Mouse (Mus musculus): ENCODE measurements around the gene Sh3gl1. TPM values are rescaled to one million over a fixed set of nuclear protein-coding genes. Genes with fewer than 3 reads are reported as not detected.

Gene Sh3gl1
- polyA plus RNA-seq, 1 experiment from 2014 or later = 67.0 TPM

- H3K9ac ChIP-seq = no peak overlapping the region
- no peaks in the 10 kb centered on the region for H3K27me3 ChIP-seq
- H3K27ac ChIP-seq = no peak overlapping the region
- no peaks in the 10 kb centered on the region for H3K9me3 ChIP-seq (replicated peaks)
- no peak overlapping the region for H3K4me3 ChIP-seq
- peaks cover 8% of the 10 kb centered on the region; the same call in 1 of the 2 replicates for H3K36me3 ChIP-seq
- 76% methylated on average over 8 of the region's 8 CpGs for WGBS
- ATAC-seq (replicated peaks; ENCODE audit: insufficient number of reproducible peaks, insufficient read depth, low FRiP score, low read depth) = no peak
- peaks cover 36% of the 10 kb centered on the region for H3K4me1 ChIP-seq (replicated peaks)
- no peak overlapping the region for H3K4me2 ChIP-seq
Measured at GRCm38 (mm10) chr17:56038583-56039261, 2.3 kb upstream of the Sh3gl1 start.

- peaks cover 13% of the 10 kb centered on the region; the same call in 1 of the 2 replicates for H3K36me3 ChIP-seq
- peaks cover 49% of the 10 kb centered on the region for H3K4me1 ChIP-seq (replicated peaks)
- H3K9ac ChIP-seq = peak overlapping the region; percentile 40
- peak overlapping the region; percentile 9; the same call in 1 of the 2 replicates for H3K27ac ChIP-seq
- H3K27me3 ChIP-seq = no peaks in the 10 kb centered on the region
- ATAC-seq (replicated peaks; ENCODE audit: insufficient number of reproducible peaks, insufficient read depth, low FRiP score, low read depth) = no peak
- peak overlapping the region; percentile 58 for H3K4me2 ChIP-seq
- 33% methylated on average over 13 of the region's 13 CpGs for WGBS
- H3K9me3 ChIP-seq (replicated peaks) = no peaks in the 10 kb centered on the region
- H3K4me3 ChIP-seq = peak overlapping the region; percentile 95
Measured at GRCm38 (mm10) chr17:56036901-56037287, 459 bp upstream of the Sh3gl1 start.

DNA sequence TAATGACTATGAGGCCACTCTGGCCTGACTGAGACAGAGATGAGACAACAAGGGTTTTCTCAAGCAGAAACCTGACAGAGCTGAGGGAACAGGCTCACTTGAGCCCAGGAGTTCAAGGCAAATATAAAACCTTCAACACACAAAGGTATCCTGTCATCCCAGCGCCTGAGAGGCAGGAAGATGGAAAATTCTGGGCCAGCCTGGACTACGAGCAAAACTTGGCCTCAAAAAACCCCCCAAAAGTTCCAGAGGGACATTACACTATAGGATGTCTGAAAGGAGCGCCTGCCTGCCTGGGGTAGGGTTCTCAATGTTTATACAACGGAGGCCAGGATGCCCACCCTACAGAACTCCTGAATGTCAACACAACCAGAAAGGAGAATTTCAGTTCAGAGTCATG is 1.2 kb downstream of the Sh3gl1 start:
- H3K36me3 ChIP-seq = peaks cover 13% of the 10 kb centered on the region; the same call in 1 of the 2 replicates
- 59% methylated on average over 4 of the region's 4 CpGs for WGBS
- no peak overlapping the region; the same call in 1 of the 2 replicates for H3K27ac ChIP-seq
- peak overlapping the region; percentile 95 for H3K4me3 ChIP-seq
- peak overlapping the region; percentile 96 for H3K9ac ChIP-seq
- no peaks in the 10 kb centered on the region for H3K9me3 ChIP-seq (replicated peaks)
- H3K4me1 ChIP-seq (replicated peaks) = peaks cover 49% of the 10 kb centered on the region
- no peak for ATAC-seq (replicated peaks; ENCODE audit: insufficient number of reproducible peaks, insufficient read depth, low FRiP score, low read depth)
- H3K27me3 ChIP-seq = no peaks in the 10 kb centered on the region
- peak overlapping the region; percentile 69 for H3K4me2 ChIP-seq

DNA sequence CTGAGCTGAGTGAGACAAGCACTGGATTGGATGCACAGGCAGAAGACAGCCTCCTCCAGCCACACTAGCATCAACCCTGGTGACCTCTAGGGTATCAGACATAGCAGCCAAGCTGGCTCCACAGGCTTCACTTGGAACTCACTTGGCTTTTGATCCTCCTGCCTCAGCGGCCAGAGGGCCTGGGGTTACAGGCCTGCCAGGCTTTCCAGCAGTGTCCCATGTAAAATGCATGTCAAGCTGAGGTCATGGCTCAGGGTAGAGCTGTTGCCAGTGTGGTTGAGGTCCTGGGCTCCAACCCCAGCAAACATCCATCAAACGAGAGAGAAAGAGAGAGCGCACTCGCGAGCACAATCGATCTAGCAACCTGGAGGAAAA is 1.7 kb downstream of the Sh3gl1 start:
- Histone ChIP-seq H3K9ac (peak overlapping the region; percentile 96; the same call in 1 of the 2 replicates), H3K27ac (no peak overlapping the region; the same call in 1 of the 2 replicates), H3K4me3 (peak overlapping the region; percentile 95), H3K9me3 (replicated peaks) (no peaks in the 10 kb centered on the region), H3K27me3 (no peaks in the 10 kb centered on the region), H3K36me3 (peaks cover 13% of the 10 kb centered on the region; the same call in 1 of the 2 replicates), H3K4me2 (peak overlapping the region; percentile 69), H3K4me1 (replicated peaks) (peaks cover 51% of the 10 kb centered on the region)
- 87% methylated on average over 6 of the region's 6 CpGs for WGBS
- no peak for ATAC-seq (replicated peaks; ENCODE audit: insufficient number of reproducible peaks, insufficient read depth, low FRiP score, low read depth)

DNA sequence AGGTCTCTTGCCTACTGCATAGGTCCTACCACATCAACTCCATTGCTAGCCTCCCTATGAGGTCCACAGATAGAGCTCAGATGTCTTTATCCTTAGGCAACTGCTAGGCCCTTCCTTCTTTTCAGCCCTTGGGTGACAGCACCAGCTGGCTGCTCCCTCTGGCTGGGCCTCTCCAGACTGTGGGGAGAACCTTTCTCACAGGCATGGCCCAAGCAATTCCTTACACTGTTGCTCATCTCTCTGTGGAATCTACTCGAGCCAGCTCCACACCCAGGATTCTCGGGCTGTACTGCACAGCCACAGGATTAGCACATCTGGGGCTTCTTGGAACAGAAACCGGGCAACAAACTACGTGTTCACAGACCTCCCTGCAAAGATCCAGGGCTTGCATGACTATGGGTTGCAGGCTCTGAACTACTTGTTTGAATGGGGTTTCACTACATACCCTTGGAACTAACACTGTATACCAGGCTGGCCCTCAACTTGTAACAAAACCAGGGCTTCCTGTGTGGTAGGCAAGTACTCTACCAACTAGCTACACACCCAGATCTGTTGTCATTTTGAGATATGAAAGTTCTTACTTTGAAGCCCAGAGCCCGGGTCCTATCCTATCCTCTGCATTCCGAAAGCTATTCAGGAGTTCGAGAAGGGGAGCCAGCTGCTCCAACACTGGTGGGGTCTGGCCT is 2.3 kb downstream of the Sh3gl1 start:
- no peaks in the 10 kb centered on the region for H3K9me3 ChIP-seq (replicated peaks)
- peak overlapping the region; percentile 96; the same call in 1 of the 2 replicates for H3K9ac ChIP-seq
- H3K4me1 ChIP-seq (replicated peaks) = peaks cover 51% of the 10 kb centered on the region
- no peaks in the 10 kb centered on the region for H3K27me3 ChIP-seq
- H3K4me2 ChIP-seq = peak overlapping the region; percentile 69
- no peak overlapping the region for H3K27ac ChIP-seq
- H3K36me3 ChIP-seq = peaks cover 13% of the 10 kb centered on the region; the same call in 1 of the 2 replicates
- no peak overlapping the region for H3K4me3 ChIP-seq
- 79% methylated on average over 7 of the region's 7 CpGs for WGBS
- ATAC-seq (replicated peaks; ENCODE audit: insufficient number of reproducible peaks, insufficient read depth, low FRiP score, low read depth) = no peak

DNA sequence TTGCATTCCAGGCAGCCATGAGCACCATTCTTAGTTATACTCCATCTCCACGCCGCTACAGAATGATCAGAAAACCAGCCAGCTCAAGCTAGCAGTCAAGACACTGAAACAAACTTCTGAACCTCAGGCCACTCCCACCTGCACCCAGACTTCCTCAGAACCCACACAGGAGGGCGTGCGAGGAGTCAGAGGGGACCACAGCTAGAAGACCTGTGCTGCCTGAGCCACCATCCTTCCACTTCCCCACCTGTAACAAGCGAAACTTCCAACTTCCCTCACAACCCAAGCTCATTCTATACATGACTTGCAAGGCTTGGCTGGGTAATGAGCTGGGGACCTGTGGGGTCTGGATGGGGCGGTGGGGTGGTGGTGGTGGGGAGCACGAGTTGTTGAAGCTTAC is 3.6 kb downstream of the Sh3gl1 start:
- Histone ChIP-seq H3K9ac (0 out of 2 replicates have a peak overlapping the region, but pooled peaks have one; percentile 21), H3K27ac (no peak overlapping the region), H3K27me3 (no peaks in the 10 kb centered on the region), H3K4me1 (replicated peaks) (peaks cover 57% of the 10 kb centered on the region), H3K36me3 (peaks cover 17% of the 10 kb centered on the region; the same call in 1 of the 2 replicates), H3K4me3 (no peak overlapping the region), H3K9me3 (replicated peaks) (no peaks in the 10 kb centered on the region), H3K4me2 (no peak overlapping the region)
- no peak for ATAC-seq (replicated peaks; ENCODE audit: insufficient number of reproducible peaks, insufficient read depth, low FRiP score, low read depth)
- WGBS = 68% methylated on average over 7 of the region's 7 CpGs

GRCm38 (mm10) chr17:56032127-56032733 is 4.2 kb downstream of the Sh3gl1 start:
- H3K4me1 ChIP-seq (replicated peaks) = peaks cover 63% of the 10 kb centered on the region

GRCm38 (mm10) chr17:56031431-56031830 is 5.0 kb downstream of the Sh3gl1 start:
- H3K9ac ChIP-seq = no peak overlapping the region; the same call in 1 of the 2 replicates
- 93% methylated on average over 7 of the region's 7 CpGs for WGBS

More at GRCm38 (mm10) chr17:56032127-56032733, 4.2 kb downstream of the Sh3gl1 start:
- Histone ChIP-seq H3K27ac (no peak overlapping the region), H3K27me3 (no peaks in the 10 kb centered on the region), H3K4me3 (no peak overlapping the region), H3K9me3 (replicated peaks) (no peaks in the 10 kb centered on the region), H3K9ac (no peak overlapping the region), H3K36me3 (peaks cover 17% of the 10 kb centered on the region; the same call in 1 of the 2 replicates), H3K4me2 (no peak overlapping the region)
- 65% methylated on average over 6 of the region's 6 CpGs for WGBS
- ATAC-seq (replicated peaks; ENCODE audit: insufficient number of reproducible peaks, insufficient read depth, low FRiP score, low read depth) = no peak

GRCm38 (mm10) chr17:56030919-56031318 is 5.5 kb downstream of the Sh3gl1 start:
- H3K4me1 ChIP-seq (replicated peaks) = peaks cover 74% of the 10 kb centered on the region
- H3K9ac ChIP-seq = no peak overlapping the region
- H3K27me3 ChIP-seq = no peaks in the 10 kb centered on the region
- ATAC-seq (replicated peaks; ENCODE audit: insufficient number of reproducible peaks, insufficient read depth, low FRiP score, low read depth) = peak; percentile 17; the same call in 1 of the 2 replicates
- H3K9me3 ChIP-seq (replicated peaks) = no peaks in the 10 kb centered on the region
- no peak overlapping the region for H3K4me3 ChIP-seq
- peaks cover 17% of the 10 kb centered on the region; the same call in 1 of the 2 replicates for H3K36me3 ChIP-seq
- 31% methylated on average over 5 of the region's 5 CpGs for WGBS
- H3K27ac ChIP-seq = peak overlapping the region; percentile 40
- H3K4me2 ChIP-seq = no peak overlapping the region

More at GRCm38 (mm10) chr17:56031431-56031830, 5.0 kb downstream of the Sh3gl1 start:
- Histone ChIP-seq H3K27me3 (no peaks in the 10 kb centered on the region), H3K4me3 (no peak overlapping the region), H3K36me3 (peaks cover 17% of the 10 kb centered on the region; the same call in 1 of the 2 replicates), H3K27ac (peak overlapping the region; percentile 40; the same call in 1 of the 2 replicates), H3K9me3 (replicated peaks) (no peaks in the 10 kb centered on the region), H3K4me1 (replicated peaks) (peaks cover 68% of the 10 kb centered on the region), H3K4me2 (no peak overlapping the region)
- ATAC-seq (replicated peaks; ENCODE audit: insufficient number of reproducible peaks, insufficient read depth, low FRiP score, low read depth) = no peak

DNA sequence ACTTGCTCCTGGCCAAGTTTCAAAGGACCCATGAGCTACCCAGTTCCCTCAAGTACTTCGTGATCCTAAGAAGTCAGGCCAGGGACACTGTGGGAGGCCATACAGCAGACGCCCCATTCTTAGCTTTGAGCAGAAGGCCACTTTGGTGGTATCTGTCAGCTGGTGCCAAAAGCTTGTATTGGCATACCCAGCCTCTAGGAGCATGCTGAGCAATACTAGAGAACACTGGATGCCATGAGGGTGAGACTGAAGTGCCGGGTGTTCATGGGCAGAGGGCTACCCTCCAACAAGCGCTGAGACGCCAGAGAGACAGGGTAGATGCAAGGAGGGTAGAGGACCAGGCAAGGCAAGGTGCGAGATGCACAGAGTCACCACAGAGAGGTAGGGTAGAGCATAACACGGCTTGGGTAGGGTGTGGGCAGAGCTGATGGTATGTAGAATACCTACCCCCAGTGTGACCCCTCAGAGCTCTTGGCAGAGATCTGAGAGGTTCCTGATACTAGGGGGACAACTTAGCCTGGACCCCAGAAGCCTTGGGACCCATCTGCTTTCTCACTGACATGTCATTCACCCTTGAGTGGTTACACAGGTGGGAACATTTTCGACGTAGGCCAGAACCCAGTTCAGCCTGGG is 6.1 kb downstream of the Sh3gl1 start:
- no peaks in the 10 kb centered on the region for H3K9me3 ChIP-seq (replicated peaks)
- H3K27ac ChIP-seq = 0 out of 2 replicates have a peak overlapping the region, but pooled peaks have one; percentile 40
- H3K36me3 ChIP-seq = peaks cover 17% of the 10 kb centered on the region; the same call in 1 of the 2 replicates
- H3K4me1 ChIP-seq (replicated peaks) = peaks cover 74% of the 10 kb centered on the region
- no peaks in the 10 kb centered on the region for H3K27me3 ChIP-seq
- no peak overlapping the region for H3K9ac ChIP-seq
- no peak for ATAC-seq (replicated peaks; ENCODE audit: insufficient number of reproducible peaks, insufficient read depth, low FRiP score, low read depth)
- no peak overlapping the region for H3K4me3 ChIP-seq
- no peak overlapping the region for H3K4me2 ChIP-seq
- WGBS = 79% methylated on average over 9 of the region's 9 CpGs
